Mouse (Mus musculus) kidney, postnatal 0 days (tissue): ENCODE results near the gene Dapk1. TPM values are rescaled to one million over a fixed set of nuclear protein-coding genes. Genes with fewer than 3 reads are reported as not detected.
A peak's percentile ranks its signal among the peaks of the same experiment; 100 is the strongest.

Experiments
- ATAC-seq: fragments of 200-750 bp; cut with Nextera tagmentation; replicated peaks from 2 replicates; pipeline ENCODE4 v1.8.0; 2017; ENCODE audit warnings: low read depth, moderate number of reproducible peaks, moderate TSS enrichment, moderate library complexity; ENCODE audit not compliant: low FRiP score
- DNase-seq: peaks from one replicate; pipeline ENCODE4 v3.0.0-alpha.2; 2016; ENCODE audit warnings: low spot score
- H3K27ac ChIP-seq: fragments of 300-500 bp; sonication (generic); 2 replicates; pipeline ENCODE4 v1.5.1; 2014; ENCODE audit warnings: mild to moderate bottlenecking
- H3K27me3 ChIP-seq: fragments of 300-500 bp; sonication (generic); 2 replicates; pipeline ENCODE4 v1.6.1; 2014; ENCODE audit warnings: low read length, mixed read lengths; ENCODE audit not compliant: insufficient read depth
- H3K36me3 ChIP-seq: fragments of 300-500 bp; sonication (generic); 2 replicates; pipeline ENCODE4 v1.6.1; 2014; ENCODE audit warnings: low read length, mixed read lengths; ENCODE audit not compliant: insufficient read depth
- H3K4me1 ChIP-seq: fragments of 300-500 bp; sonication (generic); replicated peaks from 2 replicates; pipeline ENCODE4 v1.6.1; 2014; ENCODE audit warnings: antibody characterized with exemption, low read length, mixed read lengths; ENCODE audit not compliant: insufficient read depth
- H3K4me2 ChIP-seq: fragments of 300-500 bp; sonication (generic); 2 replicates; pipeline ENCODE4 v1.6.1; 2014; ENCODE audit warnings: mild to moderate bottlenecking, low read length, moderate library complexity, mixed read lengths
- H3K4me3 ChIP-seq: fragments of 300-500 bp; sonication (generic); replicated peaks from 2 replicates; pipeline ENCODE4 v1.5.1; 2014; ENCODE audit warnings: low read depth, low read length
- H3K9ac ChIP-seq: fragments of 300-500 bp; sonication (generic); 2 replicates; pipeline ENCODE4 v1.6.1; 2014; ENCODE audit warnings: low read depth, low read length
- H3K9me3 ChIP-seq: fragments of 300-500 bp; sonication (generic); replicated peaks from 2 replicates; pipeline ENCODE4 v1.6.1; 2016; ENCODE audit warnings: low read length, inconsistent platforms, mixed read lengths
- CTCF ChIP-seq: IDR thresholded peaks from 2 replicates; pipeline ENCODE4 v1.5.1; 2016; ENCODE audit warnings: antibody characterized with exemption, low read depth, mild to moderate bottlenecking, moderate library complexity
- WGBS: fragments of 180-500 bp; shearing (Covaris S2); extraction: QIAGEN DNeasy Blood & Tissue Kit; methylation state at CpG from one replicate; pipeline ENCODE4 v1.1.7; 2014; 5-methylcytosine and 5-hydroxymethylcytosine counted together
- polyA plus RNA-seq: library from polyadenylated mRNA; unstranded; fragments of >200 nt; fragmentation: Nextera tagmentation; extraction: Ambion mirVana; gene quantifications from 2 replicates; pipeline ENCODE4 v1.2.1, GENCODE M21; 2015

Gene Dapk1
- polyA plus RNA-seq, 1 experiment from 2014 or later, result 21.4 TPM

- Histone ChIP-seq H3K9ac (no peak overlapping the region), H3K4me3 (no peak overlapping the region), H3K4me1 (peaks cover 33% of the 10 kb centered on the region; the same call in 1 of the 2 replicates), H3K4me2 (no peak overlapping the region), H3K27ac (0 out of 2 replicates have a peak overlapping the region, but pooled peaks have one; percentile 85), H3K36me3 (no peaks in the 10 kb centered on the region), H3K27me3 (no peaks in the 10 kb centered on the region), H3K9me3 (no peaks in the 10 kb centered on the region)
- no peak for TF ChIP-seq CTCF
- no peak for DNase-seq
- 86% methylated on average over 11 of the region's 11 CpGs for WGBS
- no peak for ATAC-seq
Measured at GRCm38 (mm10) chr13:60672882-60673675, 71.3 kb downstream of the Dapk1 start.

- no peak for DNase-seq
- H3K4me1 ChIP-seq, result peaks cover 33% of the 10 kb centered on the region; the same call in 1 of the 2 replicates
- H3K9me3 ChIP-seq, result no peaks in the 10 kb centered on the region
- ATAC-seq, result no peak
- H3K36me3 ChIP-seq, result no peaks in the 10 kb centered on the region
- H3K9ac ChIP-seq, result no peak overlapping the region
- no peak overlapping the region for H3K4me3 ChIP-seq
- no peak overlapping the region for H3K4me2 ChIP-seq
- TF ChIP-seq CTCF, result no peak
- WGBS, result 4% methylated on average over 2 of the region's 2 CpGs
- H3K27me3 ChIP-seq, result no peaks in the 10 kb centered on the region
- H3K27ac ChIP-seq, result peak overlapping the region; percentile 85
Measured at GRCm38 (mm10) chr13:60674301-60674700, 72.6 kb downstream of the Dapk1 start.

GRCm38 (mm10) chr13:60674911-60675310 lies 73.2 kb downstream of the Dapk1 start:
- 0 out of 2 replicates have a peak overlapping the region, but pooled peaks have one; percentile 16 for H3K4me2 ChIP-seq
- peak; percentile 87 for ATAC-seq
- 5% methylated on average over 9 of the region's 9 CpGs for WGBS
- no peak overlapping the region for H3K9ac ChIP-seq
- no peaks in the 10 kb centered on the region for H3K36me3 ChIP-seq
- no peaks in the 10 kb centered on the region for H3K27me3 ChIP-seq
- TF ChIP-seq CTCF, result no peak
- peak overlapping the region; percentile 85 for H3K27ac ChIP-seq
- H3K9me3 ChIP-seq, result no peaks in the 10 kb centered on the region
- H3K4me1 ChIP-seq, result peaks cover 31% of the 10 kb centered on the region; the same call in 1 of the 2 replicates
- peak; percentile 79 for DNase-seq
- H3K4me3 ChIP-seq, result no peak overlapping the region

GRCm38 (mm10) chr13:60675416-60675815 lies 73.7 kb downstream of the Dapk1 start:
- H3K9ac ChIP-seq, result no peak overlapping the region
- H3K27me3 ChIP-seq, result no peaks in the 10 kb centered on the region
- DNase-seq, result no peak
- H3K4me2 ChIP-seq, result no peak overlapping the region
- WGBS, result 24% methylated on average over 4 of the region's 4 CpGs
- no peak overlapping the region for H3K4me3 ChIP-seq
- peaks cover 26% of the 10 kb centered on the region; the same call in 1 of the 2 replicates for H3K4me1 ChIP-seq
- no peak for ATAC-seq
- peak overlapping the region; percentile 78 for H3K27ac ChIP-seq
- no peak for TF ChIP-seq CTCF
- H3K9me3 ChIP-seq, result no peaks in the 10 kb centered on the region
- H3K36me3 ChIP-seq, result no peaks in the 10 kb centered on the region

GRCm38 (mm10) chr13:60678912-60679311 lies 77.2 kb downstream of the Dapk1 start:
- no peak overlapping the region for H3K4me3 ChIP-seq
- no peak for TF ChIP-seq CTCF
- DNase-seq (no peak), ATAC-seq (no peak)
- peaks cover 27% of the 10 kb centered on the region for H3K4me1 ChIP-seq
- no peak overlapping the region for H3K27ac ChIP-seq
- H3K4me2 ChIP-seq, result no peak overlapping the region
- no peaks in the 10 kb centered on the region for H3K9me3 ChIP-seq
- H3K36me3 ChIP-seq, result no peaks in the 10 kb centered on the region
- no peak overlapping the region for H3K9ac ChIP-seq
- WGBS, result 53% methylated on average over 6 of the region's 6 CpGs
- no peaks in the 10 kb centered on the region for H3K27me3 ChIP-seq

GRCm38 (mm10) chr13:60682714-60683695 lies 81.3 kb downstream of the Dapk1 start:
- Histone ChIP-seq H3K27me3 (no peaks in the 10 kb centered on the region), H3K36me3 (no peaks in the 10 kb centered on the region), H3K4me3 (no peak overlapping the region), H3K9ac (no peak overlapping the region), H3K27ac (peak overlapping the region; percentile 77), H3K4me1 (peaks cover 18% of the 10 kb centered on the region), H3K9me3 (no peaks in the 10 kb centered on the region), H3K4me2 (no peak overlapping the region)
- ATAC-seq (no peak), DNase-seq (no peak)
- 0 out of 2 replicates have a peak, but pooled peaks have one; percentile 4 for TF ChIP-seq CTCF
- WGBS, result 72% methylated on average over 15 of the region's 15 CpGs
